Mouse (Mus musculus) liver, postnatal 0 days (tissue): ENCODE measurements at regions not wholly inside any gene's neighbourhood (a gene's known extent, or its start where the extent isn't known, plus 50 kb on each side); places are given as distances from the start of the nearest gene placed in this dataset.

ENCODE experiments used
- CTCF ChIP-seq: sonication (generic); IDR thresholded peaks from 2 replicates; pipeline ENCODE4 v1.5.1; 2016; ENCODE audit warnings: antibody characterized with exemption, low read depth
- EP300 ChIP-seq: IDR thresholded peaks from 2 replicates; pipeline ENCODE4 v1.6.1; 2016; ENCODE audit warnings: antibody characterized with exemption, low read depth, mild to moderate bottlenecking

DNA sequence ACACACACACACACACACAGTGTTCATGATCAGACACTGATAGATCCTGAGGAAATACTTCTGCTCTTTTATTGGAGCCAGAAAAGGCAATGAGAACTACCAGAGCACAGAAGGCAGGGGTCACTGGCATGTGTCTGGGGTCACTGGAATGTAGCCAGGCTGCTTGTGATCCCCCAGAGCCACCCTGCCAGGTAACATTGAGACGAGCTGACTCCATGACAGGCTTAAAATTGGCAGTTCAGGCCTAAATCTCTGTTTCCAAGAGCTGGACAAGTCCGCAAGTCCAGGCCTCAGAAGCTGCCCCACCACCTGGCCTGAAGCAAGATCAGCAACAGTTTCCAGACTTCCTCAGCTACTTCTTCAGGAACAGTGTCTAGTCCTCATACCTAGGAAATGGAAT is 390.4 kb upstream of the Stxbp6 start:
- no peak for TF ChIP-seq CTCF
- no peak for TF ChIP-seq EP300
